8 mouse cellular contexts compared by ENCODE assay signal in genomic region chr7:80401041-80401859, GRCm38 (mm10). TPM values are rescaled to one million over a fixed set of nuclear protein-coding genes. Genes with fewer than 3 reads are reported as not detected.
DNase-seq lines count a peak whose midpoint lies in the region; ATAC-seq and TF ChIP-seq lines count a peak whose summit lies in the region.

No protein-coding gene starts in this region.

- H3K27me3 ChIP-seq in MEL (ENCODE audit: control insufficient read depth in 1 of 2, insufficient read depth in 2 of 2, low read length in 2 of 2) = no peaks in the 10 kb centered on the region
- H3K27me3 ChIP-seq in forebrain, embryonic 11.5 days (ENCODE audit: control insufficient read depth, insufficient read depth, low read length) = peaks cover 5% of the 10 kb centered on the region
- peaks cover 17% of the 10 kb centered on the region for H3K27me3 ChIP-seq in neural tube, embryonic 13.5 days

- no peak for ATAC-seq in forebrain, embryonic 11.5 days (replicated peaks; ENCODE audit: low FRiP score)
- no peak for ATAC-seq in neural tube, embryonic 13.5 days (ENCODE audit: low read depth)

- H3K4me3 ChIP-seq in MEL (ENCODE audit: control insufficient read depth in 1 of 2, insufficient read depth in 1 of 2, low read depth in 2 of 2, low read length in 2 of 2) = peak overlapping the region; percentile 75 to 79
- H3K4me3 ChIP-seq in forebrain, embryonic 11.5 days (ENCODE audit: low read depth, low read length) = peak overlapping the region; percentile 89
- H3K4me3 ChIP-seq in neural tube, embryonic 13.5 days = peak overlapping the region; percentile 92

- TF ChIP-seq POLR2A in MEL (IDR thresholded peaks at IDR 0.05; ENCODE audit: control insufficient read depth in 1 of 2, insufficient read depth in 1 of 2, low read depth in 1 of 2, low read length in 2 of 2, poor library complexity in 1 of 2) = no peak

- peak in 1 of 2 experiments; percentile 34; a peak in 1 of 4 replicates for TF ChIP-seq EP300 in MEL (IDR thresholded peaks at IDR 0.05; ENCODE audit: low read depth in 1 of 2, low read length in 2 of 2)

- no peak for TF ChIP-seq RAD21 in MEL (IDR thresholded peaks at IDR 0.05; ENCODE audit: low read depth, low read length)

- peak overlapping the region; percentile 82 for H3K9ac ChIP-seq in MEL (ENCODE audit: control insufficient read depth, low read depth, low read length, poor library complexity, severe bottlenecking)
- peak overlapping the region; percentile 89 for H3K9ac ChIP-seq in forebrain, embryonic 11.5 days (ENCODE audit: low read length)
- peak overlapping the region; percentile 98 for H3K9ac ChIP-seq in neural tube, embryonic 13.5 days

- TF ChIP-seq CTCF in MEL (IDR thresholded peaks at IDR 0.05 in 2 of 3, conservative IDR thresholded peaks at IDR 0.05 in 1 of 3; ENCODE audit: control insufficient read depth in 1 of 3, insufficient read depth in 1 of 3, low read depth in 2 of 3, low read length in 3 of 3, poor library complexity in 1 of 3, severe bottlenecking in 1 of 3) = no peak

- peak overlapping the region; percentile 49 for H3K27ac ChIP-seq in MEL (ENCODE audit: control insufficient read depth, low read depth, low read length)
- H3K27ac ChIP-seq in forebrain, embryonic 11.5 days (ENCODE audit: low read depth, low read length) = no peak overlapping the region; the same call in 1 of the 2 replicates
- H3K27ac ChIP-seq in neural tube, embryonic 13.5 days (replicated peaks) = 0 out of 2 replicates have a peak overlapping the region, but pooled peaks have one; percentile 81

- peaks cover 30% of the 10 kb centered on the region for H3K79me2 ChIP-seq in MEL (ENCODE audit: control insufficient read depth, insufficient read depth, low read length, poor library complexity)

- peak; percentile 32 for DNase-seq in kidney, adult 18-20 months
- no peak for DNase-seq in kidney, adult 11 months
- peak; percentile 51 for DNase-seq in MEL (ENCODE audit: low read depth, low spot score)
- DNase-seq in forebrain, embryonic 11.5 days (ENCODE audit: low spot score) = no peak
- peak; percentile 43 to 79 for DNase-seq in kidney, postnatal 36 days
- no peak for DNase-seq in urinary bladder, postnatal 10 days (ENCODE audit: low spot score)
- no peak for DNase-seq in left cerebral cortex, postnatal 10 days (ENCODE audit: extremely low spot score in 1 of 2, low spot score in 2 of 2)

- 18% methylated on average over 5 of the region's 5 CpGs for WGBS in forebrain, embryonic 11.5 days
- 27% methylated on average over 5 of the region's 5 CpGs for WGBS in neural tube, embryonic 13.5 days

- H3K4me2 ChIP-seq in forebrain, embryonic 11.5 days (ENCODE audit: low read depth, low read length, severe bottlenecking) = peak overlapping the region; percentile 98
- peak overlapping the region; percentile 95 for H3K4me2 ChIP-seq in neural tube, embryonic 13.5 days

- no peaks in the 10 kb centered on the region for H3K9me3 ChIP-seq in MEL (replicated peaks; ENCODE audit: insufficient read depth, low read length)
- H3K9me3 ChIP-seq in forebrain, embryonic 11.5 days (ENCODE audit: control insufficient read depth, low read length) = no peaks in the 10 kb centered on the region
- H3K9me3 ChIP-seq in neural tube, embryonic 13.5 days = no peaks in the 10 kb centered on the region

- intact Hi-C loops in left cerebral cortex, postnatal 10 days (cut with DNase I) = loop anchor here (5.0 kb wide), 1 partner anchor 56 kb away; no protein-coding TSS in a partner anchor

- peaks cover 0 to 25% of the 10 kb centered on the region in 2 experiments; a peak in 2 of 4 replicates for H3K36me3 ChIP-seq in MEL (ENCODE audit: control insufficient read depth in 1 of 2, insufficient read depth in 2 of 2, low read length in 2 of 2)
- H3K36me3 ChIP-seq in forebrain, embryonic 11.5 days (ENCODE audit: control insufficient read depth, insufficient read depth, low read length) = no peaks in the 10 kb centered on the region; the same call in 1 of the 2 replicates
- peaks cover 19% of the 10 kb centered on the region for H3K36me3 ChIP-seq in neural tube, embryonic 13.5 days

- H3K4me1 ChIP-seq in MEL (ENCODE audit: control insufficient read depth in 1 of 2, insufficient read depth in 2 of 2, low read length in 2 of 2) = peaks cover 8 to 36% of the 10 kb centered on the region in 2 experiments
- H3K4me1 ChIP-seq in forebrain, embryonic 11.5 days (replicated peaks; ENCODE audit: control insufficient read depth, insufficient read depth, low read length) = peaks cover 14% of the 10 kb centered on the region
- peaks cover 45% of the 10 kb centered on the region for H3K4me1 ChIP-seq in neural tube, embryonic 13.5 days (replicated peaks)

TF ChIP-seq in MEL, 35 proteins besides CTCF, POLR2A, EP300 and RAD21:
- TF ChIP-seq NRF1 (IDR thresholded peaks at IDR 0.05; ENCODE audit: insufficient read depth, low read depth, low read length, poor library complexity, severe bottlenecking) = no peak
- TF ChIP-seq ELF1 (IDR thresholded peaks at IDR 0.05; ENCODE audit: low read depth, low read length) = no peak
- TF ChIP-seq JUND (IDR thresholded peaks at IDR 0.05; ENCODE audit: low read depth, low read length) = no peak
- TF ChIP-seq BHLHE40 (IDR thresholded peaks at IDR 0.05; ENCODE audit: borderline replicate concordance, low read depth, low read length) = no peak
- TF ChIP-seq TBP (IDR thresholded peaks at IDR 0.05; ENCODE audit: low read depth, low read length) = no peak
- TF ChIP-seq ZC3H11A (IDR thresholded peaks at IDR 0.05; ENCODE audit: low read depth, low read length) = no peak
- TF ChIP-seq MEF2A (IDR thresholded peaks at IDR 0.05; ENCODE audit: extremely low read depth, insufficient replicate concordance, low read depth, low read length, poor library complexity, severe bottlenecking) = no peak
- no peak for TF ChIP-seq GABPA (IDR thresholded peaks at IDR 0.05; ENCODE audit: low read depth, low read length)
- no peak for TF ChIP-seq MAX (IDR thresholded peaks at IDR 0.05; ENCODE audit: low read length)
- peak; percentile 57 for TF ChIP-seq ZNF384 (IDR thresholded peaks at IDR 0.05; ENCODE audit: low read depth, low read length)
- TF ChIP-seq MYC (IDR thresholded peaks at IDR 0.05; ENCODE audit: low read depth, low read length) = 0 out of 2 replicates have a peak, but pooled peaks have one; percentile 15
- TF ChIP-seq RCOR1 (IDR thresholded peaks at IDR 0.05; ENCODE audit: low read depth, low read length) = no peak
- TF ChIP-seq MYB (IDR thresholded peaks at IDR 0.05; ENCODE audit: low read depth, low read length) = no peak
- TF ChIP-seq TCF12 (IDR thresholded peaks at IDR 0.05; ENCODE audit: low read depth, low read length) = peak; percentile 7; the same call in 1 of the 2 replicates
- TF ChIP-seq USF2 (IDR thresholded peaks at IDR 0.05; ENCODE audit: borderline replicate concordance in 1 of 2, insufficient read depth in 1 of 2, low read depth in 1 of 2, low read length in 2 of 2) = no peak
- TF ChIP-seq NELFE (IDR thresholded peaks at IDR 0.05; ENCODE audit: low read depth, low read length) = no peak
- no peak for TF ChIP-seq CHD1 (IDR thresholded peaks at IDR 0.05; ENCODE audit: low read depth, low read length)
- no peak for TF ChIP-seq MAZ (IDR thresholded peaks at IDR 0.05; ENCODE audit: low read depth, low read length)

RNA-seq across cellular contexts. Expression of gene Furin, which starts 4.0 kb away (rescaled TPM):
- 11.6 and 13.7 TPM in 2 replicates for total RNA-seq in MEL (2012; rRNA removed)
- polyA plus RNA-seq in MEL (2012; ENCODE audit: insufficient read depth in 1 of 2, insufficient read length in 2 of 2, low read depth in 1 of 2, low replicate concordance in 2 of 2, missing spikeins in 1 of 2) = 10 to 100 TPM in 1 of 2 experiments, not detected in 1; 32.3 TPM
- polyA plus RNA-seq in forebrain, embryonic 11.5 days (2014; fragmentation: Nextera tagmentation; extraction: Ambion mirVana) = 6.0 and 6.2 TPM in 2 replicates
- 4.3 and 4.7 TPM in 2 replicates for polyA plus RNA-seq in neural tube, embryonic 13.5 days (2015; fragmentation: Nextera tagmentation; extraction: Ambion mirVana)
- total RNA-seq in left cerebral cortex, postnatal 10 days (2021) = 10 to 100 TPM; 44.8 TPM

RNA-seq across cellular contexts. Expression of gene Fes, which starts 13.5 kb away (rescaled TPM):
- 1.3 and 2.7 TPM in 2 replicates for total RNA-seq in MEL (2012; rRNA removed)
- 1 to 10 TPM in 1 of 2 experiments, not detected in 1; 6.6 TPM for polyA plus RNA-seq in MEL (2012; ENCODE audit: insufficient read depth in 1 of 2, insufficient read length in 2 of 2, low read depth in 1 of 2, low replicate concordance in 2 of 2, missing spikeins in 1 of 2)
- polyA plus RNA-seq in forebrain, embryonic 11.5 days (2014; fragmentation: Nextera tagmentation; extraction: Ambion mirVana) = 7.7 and 8.3 TPM in 2 replicates
- polyA plus RNA-seq in neural tube, embryonic 13.5 days (2015; fragmentation: Nextera tagmentation; extraction: Ambion mirVana) = 5.8 and 6.2 TPM in 2 replicates
- total RNA-seq in left cerebral cortex, postnatal 10 days (2021) = 1 to 10 TPM; 4.7 to 5.3 TPM

RNA-seq across cellular contexts. Expression of gene Man2a2, which starts 30.1 kb away (rescaled TPM):
- 17.4 and 19.2 TPM in 2 replicates for total RNA-seq in MEL (2012; rRNA removed)
- polyA plus RNA-seq in MEL (2012; ENCODE audit: insufficient read depth in 1 of 2, insufficient read length in 2 of 2, low read depth in 1 of 2, low replicate concordance in 2 of 2, missing spikeins in 1 of 2) = 10 to 100 TPM in 1 of 2 experiments, not detected in 1; 38.6 TPM
- 16.1 and 18.8 TPM in 2 replicates for polyA plus RNA-seq in forebrain, embryonic 11.5 days (2014; fragmentation: Nextera tagmentation; extraction: Ambion mirVana)
- 23.6 and 24.8 TPM in 2 replicates for polyA plus RNA-seq in neural tube, embryonic 13.5 days (2015; fragmentation: Nextera tagmentation; extraction: Ambion mirVana)
- total RNA-seq in left cerebral cortex, postnatal 10 days (2021) = 100 to 1,000 TPM; 106 to 108 TPM

RNA-seq across cellular contexts. Expression of gene Hddc3, which starts 58.3 kb away (rescaled TPM):
- 47.6 and 58.1 TPM in 2 replicates for total RNA-seq in MEL (2012; rRNA removed)
- 10 to 100 TPM in 1 of 2 experiments, not detected in 1; 47.1 TPM for polyA plus RNA-seq in MEL (2012; ENCODE audit: insufficient read depth in 1 of 2, insufficient read length in 2 of 2, low read depth in 1 of 2, low replicate concordance in 2 of 2, missing spikeins in 1 of 2)
- polyA plus RNA-seq in forebrain, embryonic 11.5 days (2014; fragmentation: Nextera tagmentation; extraction: Ambion mirVana) = 23.8 and 31.0 TPM in 2 replicates
- 22.0 and 24.7 TPM in 2 replicates for polyA plus RNA-seq in neural tube, embryonic 13.5 days (2015; fragmentation: Nextera tagmentation; extraction: Ambion mirVana)
- 10 to 100 TPM; 38.3 to 45.8 TPM for total RNA-seq in left cerebral cortex, postnatal 10 days (2021)

Comparison
In these comparisons a context has a peak if more than half of its experiments do, and no peak if none do; other contexts are left out.
1. DNase-seq: peak in kidney, adult 18-20 months (single experiment), MEL (single experiment) and kidney, postnatal 36 days (2 of 2); none in kidney, adult 11 months (single experiment), forebrain, embryonic 11.5 days (single experiment), urinary bladder, postnatal 10 days (single experiment) and left cerebral cortex, postnatal 10 days (0 of 2).
2. Peak in every context shown above with its lines, with median percentiles within 50 percentile points of each other: H3K4me3 ChIP-seq and H3K9ac ChIP-seq.